Mouse (Mus musculus) G1E (cell line): ENCODE results near the gene Glipr1. TPM values are rescaled to one million over a fixed set of nuclear protein-coding genes. Genes with fewer than 3 reads are reported as not detected.

Experiments
- ATAC-seq: 2 replicates; pipeline ENCODE4 v1.8.0; 2016; ENCODE audit warnings: mild to moderate bottlenecking; ENCODE audit not compliant: insufficient number of reproducible peaks, poor library complexity, low FRiP score, severe bottlenecking; ENCODE audit errors: extremely low read depth
- DNase-seq: peaks from one replicate; pipeline ENCODE4 v3.0.0; 2012; ENCODE audit warnings: low spot score
- H3K27me3 ChIP-seq: 2 replicates; pipeline ENCODE4 v1.6.1; 2012; ENCODE audit warnings: mild to moderate bottlenecking, low read length, inconsistent platforms; ENCODE audit not compliant: insufficient read depth
- H3K36me3 ChIP-seq: replicated peaks from 2 replicates; pipeline ENCODE3; 2012; ENCODE audit warnings: mild to moderate bottlenecking, inconsistent platforms
- H3K4me1 ChIP-seq: 2 replicates; pipeline ENCODE4 v1.6.1; 2012; ENCODE audit warnings: low read depth, low read length, inconsistent platforms, mixed read lengths; ENCODE audit not compliant: insufficient read depth
- H3K4me3 ChIP-seq: 2 replicates; pipeline ENCODE4 v1.5.1; 2012; ENCODE audit warnings: low read depth, mild to moderate bottlenecking, inconsistent platforms, low read length, moderate library complexity, mixed read lengths
- H3K9me3 ChIP-seq: replicated peaks from 2 replicates; pipeline ENCODE4 v1.6.1; 2012; ENCODE audit warnings: inconsistent platforms
- CTCF ChIP-seq: IDR thresholded peaks from 2 replicates; pipeline ENCODE4 v1.5.1; 2012; ENCODE audit warnings: low read depth, low read length, inconsistent platforms, mixed read lengths
- GATA1 ChIP-seq: IDR thresholded peaks from 2 replicates; pipeline ENCODE4 v1.6.1; 2012; ENCODE audit warnings: borderline replicate concordance, low read length, inconsistent platforms, mixed read lengths
- GATA2 ChIP-seq: IDR thresholded peaks from 2 replicates; pipeline ENCODE4 v1.6.1; 2012; ENCODE audit warnings: low read depth, low read length, inconsistent platforms, borderline replicate concordance
- POLR2AphosphoS5 ChIP-seq: IDR thresholded peaks from 2 replicates; pipeline ENCODE4 v1.6.1; 2012; ENCODE audit warnings: low read depth, low read length, inconsistent platforms; ENCODE audit not compliant: insufficient replicate concordance
- TAL1 ChIP-seq: conservative IDR thresholded peaks from 2 replicates; pipeline ENCODE4 v1.6.1; 2012; ENCODE audit warnings: low read depth, low read length, inconsistent platforms, mixed read lengths
- polyA plus RNA-seq: library from polyadenylated mRNA; stranded (reverse); fragments of >175 nt; gene quantifications from 2 replicates; pipeline ENCODE4 v1.2.3, GENCODE M21; 2012
- total RNA-seq, 2 experiments: library from RNA; stranded (forward) in 1 of 2; stranded (reverse) in 1 of 2; fragments of 200-1000 nt in 1 of 2; fragments of >200 nt in 1 of 2; fragmentation: Nextera tagmentation in 1 of 2; gene quantifications; 2 replicates each; pipeline ENCODE4 v1.2.3; 2014 to 2017

Glipr1 gene
- total and polyA plus RNA-seq, 3 experiments = 0.43 to 12.3 (median 2.5) TPM

- TF ChIP-seq GATA1 = no peak
- TF ChIP-seq POLR2AphosphoS5 = no peak
- no peak for TF ChIP-seq TAL1
- TF ChIP-seq GATA2 = no peak
- TF ChIP-seq CTCF = no peak
- ATAC-seq (no peak), DNase-seq (no peak)
- no peak overlapping the region for H3K4me3 ChIP-seq
- peaks cover 40% of the 10 kb centered on the region for H3K4me1 ChIP-seq
- no peaks in the 10 kb centered on the region for H3K9me3 ChIP-seq
- H3K27me3 ChIP-seq = no peaks in the 10 kb centered on the region
- H3K36me3 ChIP-seq = no peaks in the 10 kb centered on the region
Observed at GRCm38 (mm10) chr10:111995803-111996548, 6.5 kb downstream of the Glipr1 start.

- Histone ChIP-seq H3K36me3 (peaks cover 79% of the 10 kb centered on the region), H3K4me3 (no peak overlapping the region), H3K4me1 (no peaks in the 10 kb centered on the region), H3K9me3 (no peaks in the 10 kb centered on the region), H3K27me3 (no peaks in the 10 kb centered on the region)
- ATAC-seq (no peak), DNase-seq (no peak)
- TF ChIP-seq TAL1 (no peak), CTCF (no peak), GATA1 (no peak), GATA2 (no peak), POLR2AphosphoS5 (no peak)
Observed at GRCm38 (mm10) chr10:111986453-111986852, 16.0 kb downstream of the Glipr1 start.

DNA sequence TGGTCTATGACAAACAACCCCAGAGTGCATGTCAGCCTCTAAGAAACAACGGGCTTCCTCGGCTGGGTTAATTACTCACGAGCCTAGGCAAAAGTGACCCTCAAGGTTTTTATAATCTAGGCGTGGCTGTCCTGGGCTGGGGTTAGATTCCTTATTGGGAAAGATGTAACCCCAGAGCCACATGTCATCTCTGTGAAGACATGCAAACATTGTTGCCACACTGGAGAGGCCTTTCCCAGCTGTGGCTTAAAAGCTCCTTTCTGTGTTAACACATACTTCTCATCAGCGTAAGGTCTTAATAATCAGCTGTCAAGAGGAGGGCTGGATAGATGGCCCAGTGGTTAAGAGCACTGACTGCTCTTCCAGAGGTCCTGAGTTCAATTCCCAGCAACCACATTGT lies 19.4 kb downstream of the Glipr1 start:
- Histone ChIP-seq H3K4me1 (0 out of 2 replicates have a peak, but pooled peaks cover 4% of the 10 kb centered on the region), H3K4me3 (no peak overlapping the region), H3K36me3 (peaks cover 93% of the 10 kb centered on the region), H3K9me3 (no peaks in the 10 kb centered on the region), H3K27me3 (no peaks in the 10 kb centered on the region)
- DNase-seq (no peak), ATAC-seq (no peak)
- TF ChIP-seq CTCF (no peak), GATA2 (no peak), POLR2AphosphoS5 (no peak), GATA1 (no peak), TAL1 (no peak)

DNA sequence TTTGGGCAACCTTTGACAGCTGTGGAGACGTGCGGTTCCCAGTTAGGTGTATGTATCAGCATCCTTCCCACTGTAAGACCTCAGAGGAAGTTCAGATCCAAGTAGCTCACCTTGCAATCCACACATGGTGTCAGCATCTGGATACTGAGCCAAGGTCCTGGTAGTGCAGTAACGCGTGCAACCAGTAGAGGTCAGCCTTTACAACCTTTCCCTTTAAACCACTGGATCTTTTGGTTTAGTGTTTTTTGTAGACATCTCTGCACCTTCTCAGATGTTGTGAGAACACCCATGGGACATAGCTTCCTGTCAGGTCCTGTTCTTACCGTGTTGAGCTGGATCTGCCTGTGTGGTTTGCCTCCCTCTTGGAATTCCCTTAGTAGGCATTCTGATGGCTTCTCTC lies 24.8 kb downstream of the Glipr1 start:
- Histone ChIP-seq H3K9me3 (no peaks in the 10 kb centered on the region), H3K4me3 (no peak overlapping the region), H3K27me3 (no peaks in the 10 kb centered on the region), H3K4me1 (peaks cover 34% of the 10 kb centered on the region), H3K36me3 (peaks cover 78% of the 10 kb centered on the region)
- TF ChIP-seq CTCF (peak; percentile 99), GATA1 (no peak), TAL1 (no peak), GATA2 (no peak)
- DNase-seq = peak; percentile 51
- peak; percentile 40 for ATAC-seq

DNA sequence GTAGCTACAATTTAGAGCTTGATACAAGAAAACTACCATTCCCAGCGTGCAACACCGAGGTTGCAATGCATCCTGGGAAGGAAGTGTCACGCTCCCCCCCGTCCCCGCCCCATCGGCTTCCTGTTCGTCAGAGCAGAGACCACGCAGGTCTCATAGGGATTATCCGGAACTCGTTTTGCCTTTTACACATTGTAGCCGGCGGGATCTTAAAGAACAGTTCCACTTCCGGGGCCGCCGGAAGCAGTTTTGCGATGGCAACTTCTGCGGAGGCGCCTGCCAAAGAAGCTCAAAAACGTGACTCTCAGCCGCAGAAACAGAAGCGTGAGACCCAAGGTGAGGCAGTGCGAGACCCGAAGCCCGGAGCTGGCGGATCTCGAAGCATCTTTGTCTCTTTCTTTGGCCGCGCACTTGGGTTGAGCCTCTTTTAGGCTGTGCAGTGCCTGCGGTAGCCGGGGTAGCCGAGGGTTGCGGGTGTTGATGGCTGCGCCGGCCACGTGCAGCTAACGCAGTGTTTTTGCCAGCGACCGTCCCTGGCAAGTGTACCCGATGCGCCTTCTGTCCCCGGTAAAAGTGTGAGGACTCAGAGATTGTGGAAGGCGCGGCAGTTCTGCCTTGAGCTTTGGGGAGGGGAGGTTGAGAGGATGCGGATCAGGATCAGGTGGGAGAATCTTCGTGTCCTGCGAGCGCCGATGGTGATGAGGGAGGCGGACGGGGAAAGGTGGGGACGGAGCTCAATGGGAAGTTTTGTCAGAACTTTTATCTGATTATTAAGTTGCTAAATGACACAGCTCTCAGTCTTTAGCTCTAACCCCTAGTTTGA lies 29.7 kb downstream of the Glipr1 start, which contains the start of gene Krr1:
Krr1 (plus strand) TSS at position 123 of the 820 bp plus-strand sequence.
- Histone ChIP-seq H3K4me3 (peak within 1 kb of the TSS; percentile 98), H3K4me1 (peaks cover 30% of the 10 kb centered on the region), H3K9me3 (no peaks in the 10 kb centered on the region), H3K36me3 (peaks cover 31% of the 10 kb centered on the region), H3K27me3 (peaks cover 15% of the 10 kb centered on the region)
- DNase-seq (peak; percentile 74), ATAC-seq (peak; percentile 98)
- TF ChIP-seq TAL1 = no peak

DNA sequence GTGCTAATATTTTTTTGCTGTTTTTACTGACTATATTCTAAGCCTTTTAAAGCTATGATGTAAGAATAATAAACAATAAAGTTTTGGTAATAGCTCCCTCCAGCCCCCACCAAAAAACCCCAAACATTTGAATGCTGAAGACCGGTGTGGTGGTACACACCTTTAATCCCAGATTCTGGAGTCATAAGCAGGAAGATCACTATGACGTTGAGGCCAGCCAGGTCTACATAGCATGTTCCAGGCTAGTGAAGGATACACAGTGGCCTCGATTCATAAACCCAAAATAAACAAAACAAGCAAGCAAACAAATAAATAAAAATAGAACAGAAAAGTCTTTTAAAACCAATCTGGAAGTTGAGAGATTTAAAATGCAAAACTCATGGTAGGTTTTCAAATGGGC lies 30.5 kb downstream of the Glipr1 start:
- H3K27me3 ChIP-seq = peaks cover 20% of the 10 kb centered on the region
- H3K4me1 ChIP-seq = peaks cover 24% of the 10 kb centered on the region
- no peaks in the 10 kb centered on the region for H3K9me3 ChIP-seq
- no peak for DNase-seq
- H3K36me3 ChIP-seq = peaks cover 23% of the 10 kb centered on the region
- peak overlapping the region; percentile 98; the same call in 1 of the 2 replicates for H3K4me3 ChIP-seq
- no peak for ATAC-seq
- no peak for TF ChIP-seq CTCF
- no peak for TF ChIP-seq POLR2AphosphoS5
- TF ChIP-seq GATA1 = no peak
- TF ChIP-seq GATA2 = no peak
- TF ChIP-seq TAL1 = no peak

- no peaks in the 10 kb centered on the region for H3K36me3 ChIP-seq
- ATAC-seq (no peak), DNase-seq (no peak)
- no peaks in the 10 kb centered on the region for H3K9me3 ChIP-seq
- peaks cover 36% of the 10 kb centered on the region for H3K27me3 ChIP-seq
- H3K4me3 ChIP-seq = no peak overlapping the region
- TF ChIP-seq GATA2 (no peak), TAL1 (no peak), CTCF (no peak), POLR2AphosphoS5 (no peak), GATA1 (no peak)
- no peaks in the 10 kb centered on the region for H3K4me1 ChIP-seq
Observed at GRCm38 (mm10) chr10:111966394-111966793, 36.0 kb downstream of the Glipr1 start.
